Mouse (Mus musculus): ENCODE data around the gene Ankrd66. TPM values are rescaled to one million over a fixed set of nuclear protein-coding genes. Genes with fewer than 3 reads are reported as not detected.

The Ankrd66 gene
- polyA plus RNA-seq, 1 experiment = not detected

DNA sequence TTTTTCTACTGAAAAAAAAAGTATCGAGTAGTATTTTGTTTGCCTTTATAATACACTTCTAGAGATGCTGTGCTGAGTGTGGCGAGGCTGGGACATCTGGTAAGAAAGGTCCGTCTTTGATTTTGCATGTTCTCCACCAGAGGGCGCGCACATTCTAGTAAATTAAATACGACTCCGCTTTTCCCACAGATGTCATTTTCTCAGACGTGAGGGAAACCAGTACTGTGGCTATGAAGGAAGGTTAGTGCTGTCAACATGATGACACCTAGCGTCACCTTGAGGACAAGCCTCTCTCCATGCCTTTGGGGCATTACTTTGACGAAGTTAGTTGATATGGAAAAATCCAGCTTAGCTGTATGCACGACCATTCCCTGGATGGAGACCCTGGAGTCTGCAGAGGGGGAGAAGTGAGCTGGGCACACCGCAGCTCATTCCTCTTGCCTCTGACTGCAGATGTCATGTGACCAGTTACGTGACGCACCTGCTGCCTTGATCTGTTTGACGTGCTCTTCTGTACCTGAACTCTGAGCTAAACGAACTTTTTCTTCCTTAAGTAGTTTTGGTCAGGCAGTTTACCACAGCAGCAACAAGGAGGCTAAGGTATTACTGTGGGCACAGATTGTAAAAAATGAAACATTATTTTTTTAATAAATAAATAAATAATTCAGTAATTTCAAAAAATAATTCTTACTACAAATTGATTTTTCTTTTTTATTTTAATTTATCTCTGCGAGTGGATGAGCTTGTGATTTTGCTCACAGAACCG is 24.6 kb downstream of the Ankrd66 start:
- Histone ChIP-seq H3K4me1 (replicated peaks; ENCODE audit: control insufficient read depth, insufficient read depth, low read length) (no peaks in the 10 kb centered on the region), H3K27me3 (ENCODE audit: control insufficient read depth, insufficient read depth, low read length) (no peaks in the 10 kb centered on the region), H3K4me3 (ENCODE audit: control insufficient read depth, insufficient read depth, low read length) (no peak overlapping the region), H3K36me3 (ENCODE audit: control insufficient read depth, insufficient read depth, low read length) (no peaks in the 10 kb centered on the region), H3K27ac (ENCODE audit: control insufficient read depth, insufficient read depth, low read length) (no peak overlapping the region)
- DNase-seq = peak; percentile 38
- TF ChIP-seq CTCF (IDR thresholded peaks at IDR 0.05; ENCODE audit: borderline replicate concordance, control insufficient read depth, extremely low read depth, insufficient read depth, low read length, poor library complexity) (no peak), POLR2A (IDR thresholded peaks at IDR 0.05; ENCODE audit: control insufficient read depth, extremely low read depth, insufficient read depth, low read length, poor library complexity) (no peak)
- 30% methylated on average over 18 of the region's 18 CpGs for WGBS

DNA sequence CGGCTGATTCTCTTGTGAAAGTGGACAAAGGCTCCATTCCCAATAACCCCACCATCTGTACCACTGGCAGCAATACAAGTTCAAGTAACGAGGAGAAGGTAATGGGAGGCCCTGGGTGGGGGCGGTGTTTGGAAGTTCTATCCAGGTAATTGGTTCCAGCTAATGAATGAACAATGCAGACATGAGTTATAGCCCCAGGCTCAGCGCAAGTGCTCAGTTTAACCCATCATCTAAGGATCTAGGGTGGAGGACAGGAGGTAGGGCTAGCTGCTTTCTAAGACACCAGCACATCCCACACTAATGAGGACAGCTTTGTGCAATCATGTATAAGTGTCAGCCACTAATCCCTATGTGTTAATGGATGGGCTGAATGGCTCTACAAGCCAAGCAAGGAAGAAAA is 32.7 kb downstream of the Ankrd66 start:
- 93% methylated on average over 4 of the region's 4 CpGs for WGBS
- no peak overlapping the region for H3K4me3 ChIP-seq (ENCODE audit: control insufficient read depth, insufficient read depth, low read length)
- TF ChIP-seq CTCF (IDR thresholded peaks at IDR 0.05; ENCODE audit: borderline replicate concordance, control insufficient read depth, extremely low read depth, insufficient read depth, low read length, poor library complexity) (no peak), POLR2A (IDR thresholded peaks at IDR 0.05; ENCODE audit: control insufficient read depth, extremely low read depth, insufficient read depth, low read length, poor library complexity) (no peak)
- H3K27me3 ChIP-seq (ENCODE audit: control insufficient read depth, insufficient read depth, low read length) = no peaks in the 10 kb centered on the region
- H3K4me1 ChIP-seq (replicated peaks; ENCODE audit: control insufficient read depth, insufficient read depth, low read length) = no peaks in the 10 kb centered on the region
- no peak overlapping the region for H3K27ac ChIP-seq (ENCODE audit: control insufficient read depth, insufficient read depth, low read length)
- DNase-seq = no peak
- H3K36me3 ChIP-seq (ENCODE audit: control insufficient read depth, insufficient read depth, low read length) = no peaks in the 10 kb centered on the region

DNA sequence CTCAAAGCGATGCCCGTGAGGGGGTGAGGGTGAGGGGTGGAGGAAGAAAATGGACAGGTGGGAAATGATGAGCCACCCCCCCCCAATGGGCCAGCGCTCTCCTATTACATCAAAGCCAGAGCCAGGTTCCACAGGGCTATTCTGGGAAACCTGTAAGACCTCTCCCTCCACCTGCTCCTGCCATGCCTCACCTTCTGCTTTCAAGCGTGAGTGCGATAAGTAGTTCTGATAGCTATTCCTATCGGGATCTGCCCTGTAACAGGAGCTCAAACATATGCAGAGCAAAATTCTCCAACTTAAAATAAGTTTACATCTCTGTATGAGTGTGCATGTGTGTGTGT is 38.9 kb downstream of the Ankrd66 start:
- no peak for TF ChIP-seq CTCF (IDR thresholded peaks at IDR 0.05; ENCODE audit: borderline replicate concordance, control insufficient read depth, extremely low read depth, insufficient read depth, low read length, poor library complexity)
- Histone ChIP-seq H3K36me3 (ENCODE audit: control insufficient read depth, insufficient read depth, low read length) (no peaks in the 10 kb centered on the region), H3K27ac (ENCODE audit: control insufficient read depth, insufficient read depth, low read length) (no peak overlapping the region), H3K4me1 (replicated peaks; ENCODE audit: control insufficient read depth, insufficient read depth, low read length) (no peaks in the 10 kb centered on the region), H3K4me3 (ENCODE audit: control insufficient read depth, insufficient read depth, low read length) (no peak overlapping the region), H3K27me3 (ENCODE audit: control insufficient read depth, insufficient read depth, low read length) (no peaks in the 10 kb centered on the region)
- WGBS = 88% methylated on average over 6 of the region's 6 CpGs
- no peak for DNase-seq

DNA sequence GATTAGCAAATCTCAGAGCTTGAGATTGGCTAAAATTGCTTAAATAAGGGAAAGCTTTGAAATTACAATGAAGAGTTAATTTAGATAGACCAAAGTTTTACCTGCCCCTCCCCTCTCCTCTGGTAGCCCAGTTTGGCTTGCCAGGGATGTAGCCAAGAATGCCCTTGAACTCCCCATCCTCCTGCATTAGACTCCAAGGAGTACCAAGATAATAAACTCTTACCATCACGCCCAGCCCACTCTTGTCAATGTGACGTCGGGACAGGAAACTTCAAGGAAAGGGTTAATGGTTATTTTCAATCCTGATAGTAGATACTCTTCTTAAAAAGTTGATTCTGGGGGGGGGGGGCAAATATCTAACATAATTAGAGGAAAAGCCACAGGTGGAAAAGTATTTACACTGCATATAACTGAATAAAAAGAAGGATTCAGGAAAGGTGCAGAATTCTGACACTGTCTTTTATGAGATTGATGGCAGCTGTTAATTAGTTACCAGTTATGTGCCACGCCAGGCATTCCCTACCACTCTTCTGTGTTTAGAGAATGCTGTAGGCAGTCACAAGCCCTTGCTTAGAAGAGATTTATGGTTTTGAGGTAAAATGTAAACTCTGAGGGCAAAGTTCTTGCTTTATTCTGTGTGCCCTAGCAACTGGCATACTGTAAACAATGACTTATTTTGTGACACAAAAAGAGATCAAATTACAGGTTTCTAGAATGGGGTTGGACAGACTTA is 39.4 kb downstream of the Ankrd66 start:
- WGBS = 89% methylated on average over 4 of the region's 4 CpGs
- Histone ChIP-seq H3K4me1 (replicated peaks; ENCODE audit: control insufficient read depth, insufficient read depth, low read length) (no peaks in the 10 kb centered on the region), H3K4me3 (ENCODE audit: control insufficient read depth, insufficient read depth, low read length) (no peak overlapping the region), H3K36me3 (ENCODE audit: control insufficient read depth, insufficient read depth, low read length) (no peaks in the 10 kb centered on the region), H3K27ac (ENCODE audit: control insufficient read depth, insufficient read depth, low read length) (no peak overlapping the region), H3K27me3 (ENCODE audit: control insufficient read depth, insufficient read depth, low read length) (no peaks in the 10 kb centered on the region)
- TF ChIP-seq POLR2A (IDR thresholded peaks at IDR 0.05; ENCODE audit: control insufficient read depth, extremely low read depth, insufficient read depth, low read length, poor library complexity) (no peak), CTCF (IDR thresholded peaks at IDR 0.05; ENCODE audit: borderline replicate concordance, control insufficient read depth, extremely low read depth, insufficient read depth, low read length, poor library complexity) (no peak)
- no peak for DNase-seq

DNA sequence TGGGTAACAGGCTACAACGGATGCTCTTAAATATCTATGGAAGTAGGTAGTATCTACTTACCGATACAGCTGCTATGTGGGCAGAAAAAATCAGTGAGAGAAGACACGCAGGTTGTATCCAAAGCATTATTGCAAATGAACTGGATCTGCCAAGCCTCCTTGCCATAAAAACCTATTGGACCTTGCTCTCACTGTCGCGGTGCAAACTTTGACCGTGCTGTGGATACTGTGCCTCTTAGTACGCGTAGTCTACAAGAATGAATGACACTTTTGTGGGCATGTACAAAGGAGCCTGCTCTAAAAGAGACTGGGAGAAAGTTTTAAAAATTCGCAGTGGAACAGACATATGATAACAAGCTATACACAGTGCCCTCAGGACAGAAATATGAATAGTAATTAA is 40.8 kb downstream of the Ankrd66 start, which contains the start of gene Mep1a:
Gene Mep1a (minus strand): TSS at position 221 of the 400 bp plus-strand sequence.
- DNase-seq = no peak
- no peaks in the 10 kb centered on the region for H3K36me3 ChIP-seq (ENCODE audit: control insufficient read depth, insufficient read depth, low read length)
- TF ChIP-seq POLR2A (IDR thresholded peaks at IDR 0.05; ENCODE audit: control insufficient read depth, extremely low read depth, insufficient read depth, low read length, poor library complexity) (no peak), CTCF (IDR thresholded peaks at IDR 0.05; ENCODE audit: borderline replicate concordance, control insufficient read depth, extremely low read depth, insufficient read depth, low read length, poor library complexity) (no peak)
- H3K4me1 ChIP-seq (replicated peaks; ENCODE audit: control insufficient read depth, insufficient read depth, low read length) = no peaks in the 10 kb centered on the region
- no peak within 1 kb of the TSS for H3K27ac ChIP-seq (ENCODE audit: control insufficient read depth, insufficient read depth, low read length)
- H3K27me3 ChIP-seq (ENCODE audit: control insufficient read depth, insufficient read depth, low read length) = no peaks in the 10 kb centered on the region
- H3K4me3 ChIP-seq (ENCODE audit: control insufficient read depth, insufficient read depth, low read length) = no peak within 1 kb of the TSS
- WGBS = 95% methylated on average over 9 of the region's 9 CpGs

DNA sequence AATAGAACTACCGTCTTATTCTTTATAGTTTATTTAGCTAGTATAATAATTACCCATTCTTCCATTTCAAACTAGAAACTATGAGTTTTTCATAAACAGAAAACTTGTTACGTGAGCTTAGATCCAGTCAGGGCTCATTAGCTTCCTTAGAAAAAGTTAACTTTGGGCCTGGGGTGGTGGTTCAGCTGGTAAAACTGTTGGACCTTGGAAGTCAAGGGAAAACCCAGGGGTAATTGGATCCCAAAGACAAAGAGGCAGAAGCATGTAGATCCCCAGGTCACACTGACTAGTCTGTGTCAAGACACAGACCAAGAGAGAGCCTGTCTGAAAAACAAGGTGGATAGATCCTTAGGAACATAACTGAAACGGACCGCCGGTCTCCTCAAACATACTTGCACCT is 41.8 kb downstream of the Ankrd66 start:
- H3K36me3 ChIP-seq (ENCODE audit: control insufficient read depth, insufficient read depth, low read length) = no peaks in the 10 kb centered on the region
- H3K4me1 ChIP-seq (replicated peaks; ENCODE audit: control insufficient read depth, insufficient read depth, low read length) = no peaks in the 10 kb centered on the region
- TF ChIP-seq POLR2A (IDR thresholded peaks at IDR 0.05; ENCODE audit: control insufficient read depth, extremely low read depth, insufficient read depth, low read length, poor library complexity) (no peak), CTCF (IDR thresholded peaks at IDR 0.05; ENCODE audit: borderline replicate concordance, control insufficient read depth, extremely low read depth, insufficient read depth, low read length, poor library complexity) (no peak)
- no peak overlapping the region for H3K4me3 ChIP-seq (ENCODE audit: control insufficient read depth, insufficient read depth, low read length)
- 91% methylated on average over 5 of the region's 5 CpGs for WGBS
- no peak for DNase-seq
- no peak overlapping the region for H3K27ac ChIP-seq (ENCODE audit: control insufficient read depth, insufficient read depth, low read length)
- H3K27me3 ChIP-seq (ENCODE audit: control insufficient read depth, insufficient read depth, low read length) = no peaks in the 10 kb centered on the region

Measured in thymus, adult 2 months (tissue).